Comparison of ENCODE assay signal across 8 mouse cellular contexts in the genomic region with DNA sequence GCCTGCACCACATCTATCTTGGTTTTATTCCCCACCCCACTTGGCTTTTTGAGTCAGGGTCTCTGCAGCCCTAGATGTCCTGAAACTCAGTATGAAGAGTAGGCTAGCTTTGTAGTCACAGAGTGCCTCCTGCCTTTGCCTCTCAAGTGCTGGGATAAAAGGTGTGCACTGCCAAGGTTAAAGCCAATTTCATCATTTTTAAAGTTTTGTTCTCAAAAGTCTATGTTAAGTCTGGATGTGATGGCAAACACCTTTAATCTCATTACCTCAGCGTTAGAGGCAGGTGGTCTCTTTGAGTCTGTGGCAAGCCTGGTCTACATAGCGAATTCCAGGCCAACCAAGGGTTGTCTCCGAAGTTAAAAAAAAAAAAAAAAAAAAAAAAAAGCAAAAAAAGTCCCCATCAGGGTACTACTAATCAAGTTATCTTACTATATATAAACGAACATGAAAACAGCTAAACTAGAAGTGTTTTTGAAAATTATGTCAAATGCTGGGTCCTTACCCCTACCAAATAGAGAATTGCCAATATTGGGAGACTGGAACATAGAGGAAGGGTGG. TPM values are rescaled to one million over a fixed set of nuclear protein-coding genes. Genes with fewer than 3 reads are reported as not detected.
DNase-seq lines count a peak whose midpoint lies in the region; ATAC-seq and TF ChIP-seq lines count a peak whose summit lies in the region.

No protein-coding gene starts in this region.

- no peak for DNase-seq in heart, postnatal 25 days (ENCODE audit: low spot score)
- no peak for DNase-seq in G1E (ENCODE audit: low spot score)
- no peak for DNase-seq in hindbrain, embryonic 10.5 days (ENCODE audit: low spot score)
- no peak for DNase-seq in midbrain, embryonic 10.5 days (ENCODE audit: low spot score)
- DNase-seq in cerebellum, adult 2 months, result no peak
- no peak for DNase-seq in right cerebral cortex, postnatal 36 days (ENCODE audit: low spot score in 2 of 2)
- no peak for DNase-seq in testis, postnatal 14 days (ENCODE audit: low spot score)

- no peak for TF ChIP-seq CTCF in G1E (IDR thresholded peaks at IDR 0.05; ENCODE audit: low read depth, low read length)
- TF ChIP-seq CTCF in cerebellum, adult 2 months (IDR thresholded peaks at IDR 0.05; ENCODE audit: borderline replicate concordance, insufficient read depth, low read depth, low read length), result no peak

- H3K4me2 ChIP-seq in heart, embryonic 13.5 days, result peak overlapping the region; percentile 93

- no peak for TF ChIP-seq POLR2A in cerebellum, adult 2 months (IDR thresholded peaks at IDR 0.05; ENCODE audit: borderline replicate concordance, insufficient read depth, low read length)

- no peaks in the 10 kb centered on the region for H3K9me3 ChIP-seq in heart, embryonic 13.5 days
- H3K9me3 ChIP-seq in G1E (replicated peaks), result no peaks in the 10 kb centered on the region
- no peaks in the 10 kb centered on the region for H3K9me3 ChIP-seq in hindbrain, embryonic 10.5 days
- H3K9me3 ChIP-seq in midbrain, embryonic 10.5 days (replicated peaks), result no peaks in the 10 kb centered on the region

- no peak for ATAC-seq in heart, embryonic 13.5 days (ENCODE audit: extremely low read depth, insufficient number of reproducible peaks, low FRiP score, low TSS enrichment)
- ATAC-seq in G1E (ENCODE audit: extremely low read depth, insufficient number of reproducible peaks, low FRiP score, poor library complexity, severe bottlenecking), result no peak

- intact Hi-C loops in heart, postnatal 25 days (cut with DNase I), result no loop called here

- peaks cover 9% of the 10 kb centered on the region; the same call in 1 of the 2 replicates for H3K36me3 ChIP-seq in heart, embryonic 13.5 days
- H3K36me3 ChIP-seq in G1E (replicated peaks), result peaks cover 23% of the 10 kb centered on the region
- H3K36me3 ChIP-seq in hindbrain, embryonic 10.5 days, result peaks cover 7% of the 10 kb centered on the region
- H3K36me3 ChIP-seq in midbrain, embryonic 10.5 days, result peaks cover 10% of the 10 kb centered on the region

- peak overlapping the region; percentile 77 for H3K4me3 ChIP-seq in heart, embryonic 13.5 days
- H3K4me3 ChIP-seq in G1E (ENCODE audit: low read depth, low read length), result peak overlapping the region; percentile 91
- H3K4me3 ChIP-seq in hindbrain, embryonic 10.5 days, result peak overlapping the region; percentile 71
- H3K4me3 ChIP-seq in midbrain, embryonic 10.5 days, result peak overlapping the region; percentile 78
- no peak overlapping the region for H3K4me3 ChIP-seq in cerebellum, adult 2 months (replicated peaks; ENCODE audit: insufficient read depth, low read depth, low read length)

- peaks cover 23% of the 10 kb centered on the region for H3K4me1 ChIP-seq in heart, embryonic 13.5 days
- peaks cover 42% of the 10 kb centered on the region for H3K4me1 ChIP-seq in G1E (ENCODE audit: insufficient read depth, low read depth, low read length)
- H3K4me1 ChIP-seq in hindbrain, embryonic 10.5 days (replicated peaks), result peaks cover 20% of the 10 kb centered on the region
- H3K4me1 ChIP-seq in midbrain, embryonic 10.5 days, result peaks cover 17% of the 10 kb centered on the region
- no peaks in the 10 kb centered on the region for H3K4me1 ChIP-seq in cerebellum, adult 2 months (ENCODE audit: control insufficient read depth, insufficient read depth, low read length)

- peak overlapping the region; percentile 95 for H3K27ac ChIP-seq in heart, embryonic 13.5 days (replicated peaks)
- H3K27ac ChIP-seq in hindbrain, embryonic 10.5 days, result peak overlapping the region; percentile 96; the same call in 1 of the 2 replicates
- H3K27ac ChIP-seq in midbrain, embryonic 10.5 days (replicated peaks), result peak overlapping the region; percentile 96; the same call in 1 of the 2 replicates
- no peak overlapping the region for H3K27ac ChIP-seq in cerebellum, adult 2 months (ENCODE audit: insufficient read depth, low read length)

- WGBS in heart, embryonic 13.5 days, result 36% methylated on average over 4 of the region's 4 CpGs
- 56% methylated on average over 4 of the region's 4 CpGs for WGBS in hindbrain, embryonic 10.5 days
- 61% methylated on average over 4 of the region's 4 CpGs for WGBS in midbrain, embryonic 10.5 days
- WGBS in cerebellum, adult 2 months, result 46% methylated on average over 4 of the region's 4 CpGs

- H3K27me3 ChIP-seq in heart, embryonic 13.5 days (replicated peaks), result no peaks in the 10 kb centered on the region
- no peaks in the 10 kb centered on the region for H3K27me3 ChIP-seq in G1E (ENCODE audit: insufficient read depth, low read length)
- H3K27me3 ChIP-seq in hindbrain, embryonic 10.5 days (ENCODE audit: insufficient read depth, poor library complexity, severe bottlenecking), result no peaks in the 10 kb centered on the region
- no peaks in the 10 kb centered on the region for H3K27me3 ChIP-seq in midbrain, embryonic 10.5 days (ENCODE audit: low read depth, poor library complexity, severe bottlenecking)
- H3K27me3 ChIP-seq in cerebellum, adult 2 months (ENCODE audit: control insufficient read depth, insufficient read depth, low read length), result no peaks in the 10 kb centered on the region

- peak overlapping the region; percentile 94 for H3K9ac ChIP-seq in heart, embryonic 13.5 days

RNA-seq across cellular contexts. Expression of a gene that starts 1.1 kb away (rescaled TPM):
- 21.1 and 22.0 TPM in 2 replicates for polyA plus RNA-seq in heart, embryonic 13.5 days (2015; fragmentation: Nextera tagmentation; extraction: Ambion mirVana)
- 10 to 100 TPM; 29.0 to 32.5 TPM for total RNA-seq in heart, postnatal 25 days (2021)
- 172 and 179 TPM in 2 replicates for total RNA-seq in G1E (2014; fragmentation: Nextera tagmentation)
- 54.4 and 60.5 TPM in 2 replicates for total RNA-seq in G1E (2017)
- polyA plus RNA-seq in G1E (2012), result 8.4 and 11.3 TPM in 2 replicates
- polyA plus RNA-seq in hindbrain, embryonic 10.5 days (2016; fragmentation: Nextera tagmentation; extraction: Ambion mirVana), result 36.9 and 42.6 TPM in 2 replicates
- polyA plus RNA-seq in midbrain, embryonic 10.5 days (2016; fragmentation: Nextera tagmentation; extraction: Ambion mirVana), result 43.9 and 44.4 TPM in 2 replicates
- 19.0 and 20.2 TPM in 2 replicates for polyA plus RNA-seq in cerebellum, adult 2 months (2012; rRNA removed)

RNA-seq across cellular contexts. Expression of a gene that starts 1.1 kb away (rescaled TPM):
- polyA plus RNA-seq in heart, embryonic 13.5 days (2015; fragmentation: Nextera tagmentation; extraction: Ambion mirVana), result 56.3 and 61.3 TPM in 2 replicates
- 10 to 100 TPM; 58.8 to 68.0 TPM for total RNA-seq in heart, postnatal 25 days (2021)
- total RNA-seq in G1E (2014; fragmentation: Nextera tagmentation), result 60.1 and 61.9 TPM in 2 replicates
- total RNA-seq in G1E (2017), result 24.1 and 27.8 TPM in 2 replicates
- polyA plus RNA-seq in G1E (2012), result 18.0 and 19.1 TPM in 2 replicates
- polyA plus RNA-seq in hindbrain, embryonic 10.5 days (2016; fragmentation: Nextera tagmentation; extraction: Ambion mirVana), result 44.2 and 51.6 TPM in 2 replicates
- 48.7 and 49.2 TPM in 2 replicates for polyA plus RNA-seq in midbrain, embryonic 10.5 days (2016; fragmentation: Nextera tagmentation; extraction: Ambion mirVana)
- 32.9 and 35.2 TPM in 2 replicates for polyA plus RNA-seq in cerebellum, adult 2 months (2012; rRNA removed)

RNA-seq across cellular contexts. Expression of a gene that starts 47.0 kb away (rescaled TPM):
- polyA plus RNA-seq in heart, embryonic 13.5 days (2015; fragmentation: Nextera tagmentation; extraction: Ambion mirVana), result 43.8 and 46.5 TPM in 2 replicates
- total RNA-seq in heart, postnatal 25 days (2021), result 10 to 100 TPM; 24.8 to 30.5 TPM
- total RNA-seq in G1E (2014; fragmentation: Nextera tagmentation), result 240 and 241 TPM in 2 replicates
- total RNA-seq in G1E (2017), result 50.4 and 68.5 TPM in 2 replicates
- polyA plus RNA-seq in G1E (2012), result 121 and 212 TPM in 2 replicates
- 34.3 and 41.3 TPM in 2 replicates for polyA plus RNA-seq in hindbrain, embryonic 10.5 days (2016; fragmentation: Nextera tagmentation; extraction: Ambion mirVana)
- 34.8 and 34.9 TPM in 2 replicates for polyA plus RNA-seq in midbrain, embryonic 10.5 days (2016; fragmentation: Nextera tagmentation; extraction: Ambion mirVana)
- polyA plus RNA-seq in cerebellum, adult 2 months (2012; rRNA removed), result 71.1 and 87.6 TPM in 2 replicates

RNA-seq across cellular contexts. Expression of a gene that starts 58.7 kb away (rescaled TPM):
- polyA plus RNA-seq in heart, embryonic 13.5 days (2015; fragmentation: Nextera tagmentation; extraction: Ambion mirVana), result 11.7 and 13.0 TPM in 2 replicates
- 10 to 100 TPM; 21.6 to 21.8 TPM for total RNA-seq in heart, postnatal 25 days (2021)
- total RNA-seq in G1E (2014; fragmentation: Nextera tagmentation) (25.8 and 27.3 TPM in 2 replicates), G1E (2017) (24.2 and 25.1 TPM in 2 replicates)
- polyA plus RNA-seq in G1E (2012), result 20.2 and 35.8 TPM in 2 replicates
- 8.9 and 13.5 TPM in 2 replicates for polyA plus RNA-seq in hindbrain, embryonic 10.5 days (2016; fragmentation: Nextera tagmentation; extraction: Ambion mirVana)
- polyA plus RNA-seq in midbrain, embryonic 10.5 days (2016; fragmentation: Nextera tagmentation; extraction: Ambion mirVana), result 11.7 and 12.4 TPM in 2 replicates
- polyA plus RNA-seq in cerebellum, adult 2 months (2012; rRNA removed), result 84.9 and 87.5 TPM in 2 replicates
